Mouse (Mus musculus) spleen, adult 2 months (tissue): ENCODE results near the gene Gm26558.

Experiments
- CTCF ChIP-seq: fragments of 200-500 bp; IDR thresholded peaks from 2 replicates; pipeline ENCODE4 v1.5.1; 2011; ENCODE audit warnings: mild to moderate bottlenecking, inconsistent platforms; ENCODE audit not compliant: insufficient read depth, insufficient read length, insufficient replicate concordance; ENCODE audit errors: extremely low read depth
- POLR2A ChIP-seq: fragments of 200-500 bp; IDR thresholded peaks from 2 replicates; pipeline ENCODE4 v1.6.1; 2011; ENCODE audit warnings: low read depth, low read length, inconsistent platforms

DNA sequence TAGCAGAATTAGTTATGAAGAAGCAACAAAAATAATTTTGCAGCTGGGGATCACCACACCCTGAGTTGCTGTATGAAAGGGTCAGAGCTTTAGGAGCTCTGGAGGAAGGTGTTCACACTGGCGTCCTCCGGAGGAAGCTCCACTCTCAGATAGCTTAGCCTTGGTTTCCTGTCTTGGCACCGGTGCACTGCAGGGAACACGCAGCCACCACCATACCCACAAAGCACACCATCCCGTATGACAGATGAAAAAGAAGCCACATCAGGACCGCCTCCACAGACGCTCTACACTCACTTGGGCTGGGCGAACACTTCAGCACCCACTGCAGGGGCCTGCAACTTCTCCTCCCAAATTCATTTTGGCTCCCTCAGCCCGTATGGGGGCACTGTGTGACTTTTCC lies 39.7 kb upstream of the Gm26558 start:
- TF ChIP-seq POLR2A (no peak), CTCF (no peak)
